Mouse (Mus musculus): Measurements from ENCODE around the gene Erich3. TPM values are rescaled to one million over a fixed set of nuclear protein-coding genes. Genes with fewer than 3 reads are reported as not detected.

Gene Erich3
- polyA plus RNA-seq, 1 experiment = 0.02 TPM

GRCm38 (mm10) chr3:154646638-154647442, 16.8 kb upstream of the Erich3 start:
- TF ChIP-seq CTCF (IDR thresholded peaks at IDR 0.05; ENCODE audit: extremely low read depth, insufficient read depth, insufficient read length, insufficient replicate concordance) (no peak), POLR2A (IDR thresholded peaks at IDR 0.05; ENCODE audit: low read depth, low read length) (no peak)
- Histone ChIP-seq H3K27ac (ENCODE audit: insufficient read depth, low read length) (no peak overlapping the region), H3K27me3 (ENCODE audit: control insufficient read depth, insufficient read depth, low read length) (no peaks in the 10 kb centered on the region), H3K36me3 (ENCODE audit: control insufficient read depth, insufficient read depth, low read length) (no peaks in the 10 kb centered on the region), H3K4me1 (ENCODE audit: control insufficient read depth, insufficient read depth, insufficient read length) (no peaks in the 10 kb centered on the region), H3K4me3 (ENCODE audit: extremely low read depth, insufficient read depth, insufficient read length) (no peak overlapping the region)
- DNase-seq (ENCODE audit: low read depth in 1 of 2, low spot score in 2 of 2) = no peak
- 52% methylated on average over 29 of the region's 29 CpGs for WGBS

- H3K4me1 ChIP-seq (ENCODE audit: control insufficient read depth, insufficient read depth, insufficient read length) = no peaks in the 10 kb centered on the region
- H3K4me3 ChIP-seq (ENCODE audit: extremely low read depth, insufficient read depth, insufficient read length) = no peak overlapping the region
- DNase-seq (ENCODE audit: low read depth in 1 of 2, low spot score in 2 of 2) = no peak
- 56% methylated on average over 7 of the region's 7 CpGs for WGBS
- no peak overlapping the region for H3K27ac ChIP-seq (ENCODE audit: insufficient read depth, low read length)
- TF ChIP-seq CTCF (IDR thresholded peaks at IDR 0.05; ENCODE audit: extremely low read depth, insufficient read depth, insufficient read length, insufficient replicate concordance) (no peak), POLR2A (IDR thresholded peaks at IDR 0.05; ENCODE audit: low read depth, low read length) (no peak)
- H3K36me3 ChIP-seq (ENCODE audit: control insufficient read depth, insufficient read depth, low read length) = no peaks in the 10 kb centered on the region
- H3K27me3 ChIP-seq (ENCODE audit: control insufficient read depth, insufficient read depth, low read length) = no peaks in the 10 kb centered on the region
Observed at GRCm38 (mm10) chr3:154647443-154647780, 16.2 kb upstream of the Erich3 start.

GRCm38 (mm10) chr3:154649411-154650285, 14.0 kb upstream of the Erich3 start:
- H3K27ac ChIP-seq (ENCODE audit: insufficient read depth, low read length) = no peak overlapping the region
- no peaks in the 10 kb centered on the region for H3K36me3 ChIP-seq (ENCODE audit: control insufficient read depth, insufficient read depth, low read length)
- TF ChIP-seq CTCF (IDR thresholded peaks at IDR 0.05; ENCODE audit: extremely low read depth, insufficient read depth, insufficient read length, insufficient replicate concordance) (no peak), POLR2A (IDR thresholded peaks at IDR 0.05; ENCODE audit: low read depth, low read length) (no peak)
- no peak for DNase-seq (ENCODE audit: low read depth in 1 of 2, low spot score in 2 of 2)
- no peak overlapping the region for H3K4me3 ChIP-seq (ENCODE audit: extremely low read depth, insufficient read depth, insufficient read length)
- WGBS = 86% methylated on average over 20 of the region's 20 CpGs
- no peaks in the 10 kb centered on the region for H3K4me1 ChIP-seq (ENCODE audit: control insufficient read depth, insufficient read depth, insufficient read length)
- H3K27me3 ChIP-seq (ENCODE audit: control insufficient read depth, insufficient read depth, low read length) = no peaks in the 10 kb centered on the region

GRCm38 (mm10) chr3:154651192-154651821, 12.4 kb upstream of the Erich3 start:
- H3K4me1 ChIP-seq (ENCODE audit: control insufficient read depth, insufficient read depth, insufficient read length) = no peaks in the 10 kb centered on the region
- H3K36me3 ChIP-seq (ENCODE audit: control insufficient read depth, insufficient read depth, low read length) = no peaks in the 10 kb centered on the region
- no peaks in the 10 kb centered on the region for H3K27me3 ChIP-seq (ENCODE audit: control insufficient read depth, insufficient read depth, low read length)
- no peak for DNase-seq (ENCODE audit: low read depth in 1 of 2, low spot score in 2 of 2)
- H3K27ac ChIP-seq (ENCODE audit: insufficient read depth, low read length) = no peak overlapping the region
- H3K4me3 ChIP-seq (ENCODE audit: extremely low read depth, insufficient read depth, insufficient read length) = no peak overlapping the region
- TF ChIP-seq CTCF (IDR thresholded peaks at IDR 0.05; ENCODE audit: extremely low read depth, insufficient read depth, insufficient read length, insufficient replicate concordance) (no peak), POLR2A (IDR thresholded peaks at IDR 0.05; ENCODE audit: low read depth, low read length) (no peak)
- 75% methylated on average over 10 of the region's 10 CpGs for WGBS

GRCm38 (mm10) chr3:154652581-154653420, 10.9 kb upstream of the Erich3 start:
- Histone ChIP-seq H3K36me3 (ENCODE audit: control insufficient read depth, insufficient read depth, low read length) (no peaks in the 10 kb centered on the region), H3K27ac (ENCODE audit: insufficient read depth, low read length) (no peak overlapping the region), H3K27me3 (ENCODE audit: control insufficient read depth, insufficient read depth, low read length) (no peaks in the 10 kb centered on the region), H3K4me1 (ENCODE audit: control insufficient read depth, insufficient read depth, insufficient read length) (no peaks in the 10 kb centered on the region), H3K4me3 (ENCODE audit: extremely low read depth, insufficient read depth, insufficient read length) (no peak overlapping the region)
- 50% methylated on average over 24 of the region's 24 CpGs for WGBS
- DNase-seq (ENCODE audit: low read depth in 1 of 2, low spot score in 2 of 2) = no peak
- TF ChIP-seq POLR2A (IDR thresholded peaks at IDR 0.05; ENCODE audit: low read depth, low read length) (no peak), CTCF (IDR thresholded peaks at IDR 0.05; ENCODE audit: extremely low read depth, insufficient read depth, insufficient read length, insufficient replicate concordance) (peak; percentile 6; the same call in 1 of the 2 replicates)

GRCm38 (mm10) chr3:154653454-154653853, 10.2 kb upstream of the Erich3 start:
- no peaks in the 10 kb centered on the region for H3K27me3 ChIP-seq (ENCODE audit: control insufficient read depth, insufficient read depth, low read length)
- no peak overlapping the region for H3K4me3 ChIP-seq (ENCODE audit: extremely low read depth, insufficient read depth, insufficient read length)
- 69% methylated on average over 5 of the region's 5 CpGs for WGBS
- no peak for DNase-seq (ENCODE audit: low read depth in 1 of 2, low spot score in 2 of 2)
- no peaks in the 10 kb centered on the region for H3K36me3 ChIP-seq (ENCODE audit: control insufficient read depth, insufficient read depth, low read length)
- no peak for TF ChIP-seq CTCF (IDR thresholded peaks at IDR 0.05; ENCODE audit: extremely low read depth, insufficient read depth, insufficient read length, insufficient replicate concordance)
- no peak for TF ChIP-seq POLR2A (IDR thresholded peaks at IDR 0.05; ENCODE audit: low read depth, low read length)
- no peak overlapping the region for H3K27ac ChIP-seq (ENCODE audit: insufficient read depth, low read length)
- no peaks in the 10 kb centered on the region for H3K4me1 ChIP-seq (ENCODE audit: control insufficient read depth, insufficient read depth, insufficient read length)
